Mouse (Mus musculus) retina, embryonic 14.5 days (tissue): Measurements from ENCODE around the gene Cacnb3.
A peak's percentile ranks its signal among the peaks of the same experiment; 100 is the strongest.

Source experiments
- DNase-seq: peaks from one replicate; pipeline ENCODE4 v3.0.0-alpha.2; 2015; ENCODE audit warnings: low spot score

Cacnb3 gene

GRCm38 (mm10) chr15:98675634-98676250 lies 45.1 kb downstream of the Cacnb3 start:
- DNase-seq: no peak

DNA sequence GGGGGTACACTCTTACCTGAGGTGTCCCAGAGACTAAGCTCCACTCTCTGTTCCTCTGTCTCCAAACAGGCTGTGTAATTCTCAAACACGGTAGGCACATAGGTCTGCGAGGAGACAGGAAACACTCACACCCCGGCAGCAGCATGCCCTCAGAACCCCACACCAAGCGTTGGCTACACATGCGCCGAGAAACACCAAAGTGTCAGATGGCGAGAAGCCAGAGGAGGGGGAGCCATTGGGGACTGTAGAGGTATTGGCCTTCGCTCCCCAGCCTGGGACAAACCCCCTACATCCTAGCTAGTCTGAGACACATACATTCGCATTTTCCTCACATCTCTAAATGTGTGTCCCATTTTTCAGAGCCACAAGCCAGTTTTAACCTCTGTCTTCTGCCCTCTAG lies 45.8 kb downstream of the Cacnb3 start:
- DNase-seq: no peak

- DNase-seq: peak; percentile 91
Measured at GRCm38 (mm10) chr15:98676940-98677728, 46.5 kb downstream of the Cacnb3 start, which contains the start of gene Rnd1. TSS of gene Rnd1 (minus strand) at chr15:98677461.

DNA sequence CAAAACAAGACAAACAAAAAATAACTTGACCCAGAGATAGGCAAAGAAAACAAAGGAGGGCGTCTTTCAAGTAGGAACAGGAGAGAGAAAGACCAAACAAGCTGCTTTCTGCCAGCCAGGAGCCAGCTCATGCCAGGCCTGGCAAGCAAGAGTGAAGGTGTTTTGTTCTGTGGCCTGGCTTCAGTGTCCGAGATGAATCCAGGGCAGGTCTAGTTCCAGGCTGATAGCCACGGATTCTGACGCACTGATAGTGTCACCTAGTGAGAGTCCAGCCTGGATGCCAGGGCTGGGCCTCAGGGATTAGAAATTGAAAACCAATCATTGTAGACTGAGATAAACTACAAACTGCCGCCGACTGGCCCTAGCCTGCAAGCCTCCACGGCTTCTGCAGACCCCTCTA lies 47.3 kb downstream of the Cacnb3 start:
- DNase-seq: no peak

GRCm38 (mm10) chr15:98680660-98681059 lies 50.0 kb downstream of the Cacnb3 start:
- no peak for DNase-seq

DNA sequence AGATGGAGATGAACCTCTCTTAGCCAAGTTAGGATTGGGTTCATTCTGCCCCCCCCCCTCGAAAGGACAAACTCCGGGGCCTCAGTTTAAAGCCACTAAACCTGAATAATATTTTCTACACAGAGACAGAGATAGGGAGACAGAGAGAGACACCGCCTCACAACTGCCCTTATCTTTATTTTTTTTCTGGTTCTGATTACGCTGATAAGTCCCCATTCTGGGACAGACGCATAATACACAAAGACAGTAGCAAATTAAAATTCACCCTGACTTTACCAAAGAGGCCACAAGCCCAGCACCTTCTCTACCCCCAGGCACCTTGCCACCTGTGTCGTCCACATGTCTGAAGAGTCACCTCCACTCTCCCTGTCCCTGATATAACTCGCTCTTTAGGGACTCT lies 51.0 kb downstream of the Cacnb3 start:
- no peak for DNase-seq

DNA sequence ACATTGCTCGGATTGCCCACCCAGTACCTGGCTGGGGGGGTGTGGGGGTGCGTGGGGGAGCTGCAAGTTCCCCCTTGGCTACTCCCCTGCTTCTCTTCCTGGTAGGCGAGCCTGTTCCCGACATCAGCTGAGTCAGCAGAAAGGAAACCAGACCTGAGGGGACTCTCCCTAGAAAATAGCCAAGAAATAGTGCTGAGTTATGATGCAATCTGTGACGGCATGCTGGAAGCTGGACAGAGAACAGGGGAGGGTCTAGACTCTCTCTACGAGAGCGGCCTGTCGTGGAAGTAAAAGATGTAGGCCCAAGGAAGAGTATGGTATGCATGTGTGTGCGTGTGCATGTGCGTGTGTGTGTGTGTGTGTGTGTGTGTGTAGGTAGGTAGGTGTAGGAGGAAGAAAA lies 52.5 kb downstream of the Cacnb3 start:
- no peak for DNase-seq

DNA sequence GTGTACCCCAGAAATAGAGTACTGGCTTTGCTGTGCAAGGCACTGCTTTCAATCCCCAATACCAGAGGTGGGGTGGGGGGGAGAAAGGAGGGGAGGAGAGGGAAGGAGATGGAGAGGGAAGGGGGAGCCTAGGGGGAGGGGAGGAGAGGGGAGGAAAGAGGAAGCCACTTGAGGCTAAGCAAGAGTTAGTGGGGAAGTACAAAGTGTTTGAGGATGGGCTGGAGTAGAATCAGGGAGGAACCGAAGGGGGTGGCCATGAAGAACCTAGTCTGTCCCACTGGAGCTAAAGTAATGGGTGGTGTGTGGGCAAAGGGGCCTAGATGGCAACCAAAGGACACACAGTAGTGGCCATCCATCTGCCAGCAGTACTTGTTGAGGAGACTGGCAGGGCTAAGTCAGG lies 53.1 kb downstream of the Cacnb3 start:
- no peak for DNase-seq

DNA sequence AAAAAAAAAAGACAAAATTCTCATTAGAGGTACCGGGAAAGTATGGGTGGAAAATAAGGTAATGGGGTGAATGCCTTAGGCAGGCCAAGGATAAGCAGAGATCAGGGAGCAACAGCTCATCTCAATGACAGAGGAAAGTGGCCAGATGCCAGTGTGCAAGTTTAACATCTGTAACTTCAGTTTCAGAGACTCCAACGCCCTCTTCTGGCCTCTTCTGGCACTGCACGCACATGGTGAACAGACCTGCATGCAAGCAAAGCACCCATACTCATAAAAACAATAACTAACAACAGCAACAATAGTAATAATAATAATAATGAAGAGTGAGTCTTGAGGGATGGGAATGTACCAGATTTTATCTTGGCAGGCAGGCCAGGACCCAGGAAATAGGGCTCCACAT lies 55.3 kb downstream of the Cacnb3 start:
- no peak for DNase-seq

DNA sequence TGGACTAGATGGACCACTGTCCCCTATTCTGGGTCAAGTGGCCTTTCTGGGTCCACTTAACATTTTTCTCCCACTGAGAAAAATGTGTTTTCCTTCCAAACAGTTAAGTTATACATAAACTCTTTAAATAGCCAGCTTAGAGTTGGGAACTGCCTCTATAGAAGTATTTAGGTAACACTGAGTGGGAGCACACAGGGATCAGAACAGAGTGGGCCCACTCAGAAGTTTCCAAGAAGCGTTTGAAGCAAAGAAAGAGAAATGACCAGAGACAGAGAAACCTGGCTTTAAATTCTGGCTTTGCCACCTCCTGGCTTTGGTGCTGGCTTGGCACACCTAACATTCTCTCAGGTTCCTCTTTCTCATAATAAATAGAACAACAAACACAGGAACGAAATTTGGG lies 59.0 kb downstream of the Cacnb3 start:
- DNase-seq: no peak

DNA sequence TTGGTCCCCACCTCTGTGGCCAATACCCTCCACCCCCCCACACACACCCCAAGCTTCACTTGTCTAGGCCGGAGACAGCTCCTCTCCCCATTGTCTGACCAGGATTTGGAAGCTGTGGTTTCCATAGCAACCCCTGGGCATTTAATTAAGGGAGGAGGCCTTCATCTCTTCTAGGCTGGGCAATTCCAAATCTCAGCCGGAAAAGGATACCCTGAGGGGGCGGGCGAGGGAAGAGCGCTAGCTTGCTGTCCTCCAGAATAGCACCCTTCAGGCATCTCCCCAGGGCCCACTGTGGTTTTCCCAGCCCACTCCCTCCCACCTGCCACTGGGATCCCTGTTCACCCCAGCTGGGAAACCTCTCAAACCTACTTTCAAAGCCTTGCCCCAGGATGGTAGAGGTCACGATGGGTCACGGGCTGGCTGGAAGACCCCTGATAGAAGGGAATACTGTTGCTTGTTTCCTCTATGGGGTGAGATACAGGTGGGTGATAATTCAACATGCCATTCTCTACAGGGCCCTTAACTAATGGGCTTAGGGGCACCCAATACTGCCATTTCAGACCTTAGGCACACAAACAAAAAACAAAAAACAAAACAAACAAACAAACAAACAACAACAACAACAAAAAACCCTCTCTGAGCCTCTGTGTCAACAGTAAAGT lies 61.0 kb downstream of the Cacnb3 start:
- DNase-seq: peak; percentile 78

DNA sequence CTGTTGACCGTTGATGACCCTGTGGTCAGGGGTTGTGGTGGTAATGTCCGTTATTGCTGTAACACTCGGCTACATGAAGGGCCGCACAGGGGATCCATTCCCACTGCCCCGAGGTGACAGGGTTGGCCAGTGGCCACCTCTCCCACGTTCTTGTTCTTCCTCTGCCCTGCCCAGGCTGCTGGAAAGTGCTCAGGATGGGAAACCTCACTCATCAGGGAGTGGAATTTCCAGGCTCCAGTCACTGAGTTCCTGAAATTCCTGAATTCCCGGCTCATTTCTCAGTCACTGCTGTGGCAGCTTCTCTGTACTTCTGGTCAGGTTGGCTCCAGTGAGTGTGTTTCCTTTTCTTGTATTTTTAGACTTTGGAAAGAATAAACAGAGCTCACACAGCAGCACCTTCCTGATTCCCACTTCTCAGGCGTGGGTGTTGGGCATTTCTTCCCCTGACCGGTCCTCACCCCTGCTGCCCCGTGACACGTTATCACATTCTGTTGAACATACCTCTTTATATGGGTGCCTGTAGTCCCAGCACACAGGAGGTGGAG lies 61.6 kb downstream of the Cacnb3 start:
- DNase-seq: no peak
